Mouse (Mus musculus): ENCODE results near the gene Ccdc81.
A peak's percentile ranks its signal among the peaks of the same experiment; 100 is the strongest.

Ccdc81 gene

DNA sequence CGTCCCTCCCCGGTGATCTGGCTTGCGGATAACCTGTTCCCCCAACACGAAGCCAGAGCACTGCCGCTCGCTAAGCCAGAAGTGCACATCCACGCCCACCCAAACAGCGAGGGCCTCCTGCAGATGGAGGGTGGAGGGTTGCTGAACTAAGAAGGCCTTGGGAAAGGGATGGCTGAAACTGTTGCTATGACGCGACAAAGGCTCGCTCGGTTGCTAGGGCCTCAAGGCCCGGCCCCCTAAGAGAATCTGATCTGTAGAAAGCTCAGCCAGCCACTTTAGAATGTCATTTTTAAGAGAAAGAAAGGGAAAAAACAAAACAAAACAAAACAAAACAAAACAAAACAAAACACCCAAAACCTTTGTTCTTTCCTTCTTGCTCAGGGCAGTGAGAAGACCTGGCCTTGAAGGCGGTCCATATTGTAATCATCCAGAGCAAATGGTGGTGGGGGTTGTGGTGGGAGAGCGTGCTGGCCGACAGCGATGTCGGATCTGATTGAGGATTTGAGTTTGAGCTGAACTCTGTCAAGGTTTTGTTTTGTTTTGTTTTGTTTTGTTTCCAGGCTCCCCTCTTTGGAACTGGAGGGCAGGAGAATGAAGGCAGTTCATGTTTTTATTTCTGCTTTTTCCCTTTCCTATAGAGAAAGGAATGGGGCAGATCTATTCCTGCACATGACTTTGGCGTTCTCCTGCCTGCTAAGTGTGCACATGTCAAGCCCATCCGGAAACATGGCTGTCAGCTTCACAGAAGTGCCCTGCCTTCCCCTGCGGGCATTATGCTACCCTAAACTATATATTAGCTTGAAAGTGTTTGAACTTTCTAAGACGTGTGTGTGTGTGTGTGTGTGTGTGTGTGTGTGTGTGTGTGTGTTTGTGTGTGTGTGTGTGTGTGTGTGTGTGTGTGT, at the start of gene Ccdc81:
Gene Ccdc81 (minus strand): TSS at position 188 of the 902 bp plus-strand sequence.
- DNase-seq (ENCODE audit: low spot score in 2 of 2), result no peak

DNA sequence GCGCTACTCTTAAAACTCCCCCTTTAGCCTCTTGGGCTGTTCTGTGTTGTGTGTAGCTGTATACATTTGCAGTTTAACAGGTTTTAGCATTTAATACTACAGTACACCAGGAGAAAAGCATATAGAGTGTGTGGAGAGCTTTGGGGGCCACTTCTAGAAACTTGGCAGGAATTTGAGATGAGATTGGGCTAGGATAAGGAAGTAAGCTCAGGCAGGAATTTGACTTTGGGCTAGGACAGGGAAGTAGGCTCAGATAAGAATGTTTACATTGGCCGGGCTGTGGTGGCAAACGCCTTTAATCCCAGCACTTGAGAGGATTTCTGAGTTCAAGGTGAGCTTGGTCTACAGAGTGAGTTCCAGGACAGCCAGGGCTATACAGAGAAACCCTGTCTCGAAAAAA, 46.0 kb upstream of the Ccdc81 start:
- no peak for DNase-seq (ENCODE audit: low spot score in 2 of 2)

DNA sequence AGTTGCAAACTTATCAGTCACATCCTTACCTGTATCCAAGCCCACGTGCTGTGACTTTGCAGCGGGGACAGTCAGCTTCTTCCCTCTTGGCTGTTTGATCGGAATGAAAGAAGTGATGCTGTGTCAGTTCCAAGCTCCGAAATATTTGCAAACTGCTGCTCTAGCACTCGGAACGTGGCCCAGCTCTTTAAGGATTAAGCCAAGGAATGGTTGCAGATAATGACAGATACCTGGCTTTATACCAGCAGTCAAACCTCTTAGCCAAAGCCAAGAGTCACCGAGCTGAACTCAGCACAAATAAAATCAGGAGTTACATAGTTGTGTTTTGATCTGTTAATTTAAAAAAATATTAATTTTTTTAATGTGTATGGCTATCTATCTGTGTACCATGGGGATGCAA, 44.6 kb upstream of the Ccdc81 start:
- no peak for DNase-seq (ENCODE audit: low spot score in 2 of 2)

DNA sequence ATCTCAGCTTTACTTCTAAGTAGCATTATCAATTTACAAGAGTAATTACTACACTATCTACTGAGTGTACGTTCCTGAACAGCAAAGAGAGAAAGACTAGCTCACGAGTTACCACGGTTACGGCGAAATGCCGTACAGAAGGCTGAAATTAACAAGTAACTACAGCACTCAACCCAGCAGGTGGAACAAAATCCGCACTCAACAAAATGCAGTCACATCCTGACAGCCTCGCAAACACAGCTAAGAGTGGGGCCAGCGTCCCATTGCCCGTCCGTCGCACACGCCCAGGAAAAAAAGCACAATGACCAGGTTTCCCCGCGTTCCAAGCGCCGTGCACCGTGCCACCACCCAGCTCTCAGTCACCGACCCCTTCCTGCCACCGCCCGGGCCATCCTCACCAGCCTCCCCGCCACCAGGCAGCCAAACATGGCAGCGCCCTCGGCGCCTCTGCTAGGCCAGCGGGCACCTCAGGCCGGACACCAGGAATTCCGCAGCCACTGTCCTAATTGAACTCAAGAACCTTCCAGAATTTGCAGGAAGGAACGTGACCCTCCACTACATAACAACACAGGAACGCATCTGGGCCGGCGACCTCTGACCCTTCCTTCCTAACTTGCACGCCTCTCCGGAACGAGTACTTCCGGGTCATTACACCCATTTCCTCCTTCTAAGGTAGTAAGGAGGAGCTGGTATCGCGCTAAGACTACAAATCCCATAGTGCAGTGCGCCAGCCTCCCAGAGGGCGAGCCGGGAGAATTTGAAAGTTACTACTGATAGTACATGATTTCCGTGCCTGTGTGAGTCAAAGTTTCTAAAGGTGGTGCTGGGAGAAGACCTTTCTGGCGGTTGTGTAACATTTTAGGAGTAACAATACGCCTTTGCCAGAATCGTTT, 37.4 kb upstream of the Ccdc81 start, which contains the start of gene Hikeshi:
Gene Hikeshi (minus strand): TSS at position 634 of the 893 bp plus-strand sequence.
- DNase-seq (ENCODE audit: low spot score in 2 of 2), result peak; percentile 96 to 97

DNA sequence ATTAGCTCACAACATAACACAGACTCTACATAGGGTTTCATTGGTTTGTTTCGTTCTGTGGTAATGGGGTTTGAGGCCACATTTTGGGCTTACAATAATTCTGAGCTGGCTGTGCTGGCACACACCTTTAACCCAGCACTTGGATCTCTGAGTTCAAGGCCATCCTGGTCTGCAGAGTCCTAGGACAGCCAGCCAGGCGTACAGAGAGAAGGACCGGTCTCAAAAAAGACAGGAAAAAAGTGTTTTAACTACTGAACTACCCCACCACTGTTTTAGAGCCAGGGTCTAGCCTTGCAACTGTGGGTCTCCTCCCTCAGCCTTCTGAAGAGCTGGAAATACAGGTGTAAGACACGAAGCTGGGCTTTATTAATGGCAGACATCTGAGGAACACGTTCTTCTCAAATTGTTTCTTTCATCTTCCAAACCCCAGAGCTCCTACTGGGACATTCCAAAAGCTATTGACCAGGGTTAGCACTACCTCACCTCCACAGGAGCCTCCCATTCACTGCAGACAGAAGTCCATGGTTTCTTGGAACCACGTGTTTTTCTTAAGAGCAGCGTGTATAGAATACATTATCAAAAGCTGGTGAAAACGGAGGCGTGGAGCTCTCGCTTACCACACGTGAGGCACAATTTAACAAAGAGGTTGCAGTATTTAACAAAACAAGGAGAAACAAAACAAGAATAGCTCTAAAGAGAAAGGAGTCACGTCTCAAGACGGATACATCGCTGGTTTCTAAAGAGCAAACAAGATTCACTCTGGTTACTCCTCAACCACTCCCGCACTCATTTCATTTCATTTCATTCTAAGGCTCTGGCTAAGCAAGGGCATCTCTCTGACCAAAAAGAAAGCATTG, 36.3 kb upstream of the Ccdc81 start:
- DNase-seq (ENCODE audit: low spot score in 2 of 2), result no peak

DNA sequence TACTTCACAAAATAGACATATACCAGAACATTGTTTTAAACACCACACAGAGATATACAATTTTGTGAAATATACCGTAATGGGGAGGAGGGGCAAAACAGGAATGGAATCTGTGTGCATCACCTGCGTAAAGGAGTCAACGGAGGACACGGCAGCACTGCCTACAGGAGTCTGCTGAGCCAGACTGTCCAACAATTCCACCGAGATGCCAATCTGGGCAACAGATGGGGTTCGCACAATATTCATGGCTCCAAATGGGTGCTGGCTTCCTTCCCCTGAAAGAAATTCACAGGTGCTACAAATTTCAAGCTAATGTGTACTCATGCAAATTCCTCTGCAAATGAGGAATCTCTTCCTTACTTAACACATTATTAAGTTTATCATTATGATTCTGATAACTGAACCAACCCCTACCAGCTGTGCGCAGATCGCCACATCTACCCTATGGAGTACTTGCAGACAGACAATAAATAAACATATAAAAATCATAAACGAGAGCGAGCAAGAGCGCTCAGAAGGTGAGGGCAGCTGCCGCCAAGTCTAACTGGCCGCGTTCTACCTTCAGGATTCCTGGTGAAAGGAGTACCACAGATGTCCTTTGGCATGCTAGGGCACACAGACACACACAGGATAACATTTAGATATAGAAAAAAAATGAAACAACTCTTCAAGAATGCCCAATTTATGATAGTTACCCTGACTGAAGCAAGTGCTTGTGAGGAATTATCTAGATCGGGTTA, 20.2 kb upstream of the Ccdc81 start:
- DNase-seq (ENCODE audit: low spot score in 2 of 2), result no peak

DNA sequence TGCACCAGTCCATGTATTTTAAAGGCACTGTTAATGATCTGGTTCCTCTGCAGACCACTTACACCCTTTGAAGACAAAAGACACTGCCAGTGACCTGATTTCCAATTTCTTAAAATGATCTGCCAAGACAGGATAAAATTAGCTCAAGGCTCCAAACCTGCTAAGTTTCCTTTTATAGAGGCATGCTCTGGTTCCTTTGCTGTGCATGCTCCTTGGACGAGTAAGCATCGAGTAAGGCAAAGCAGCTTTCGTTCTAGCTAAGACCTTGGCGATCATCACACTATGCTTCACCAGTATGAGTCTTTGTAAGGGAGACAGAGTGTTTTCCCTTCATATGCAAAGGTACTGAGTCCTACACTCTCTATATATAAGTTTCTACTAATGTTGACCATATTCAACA, 14.3 kb upstream of the Ccdc81 start:
- no peak for DNase-seq (ENCODE audit: low spot score in 2 of 2)

DNA sequence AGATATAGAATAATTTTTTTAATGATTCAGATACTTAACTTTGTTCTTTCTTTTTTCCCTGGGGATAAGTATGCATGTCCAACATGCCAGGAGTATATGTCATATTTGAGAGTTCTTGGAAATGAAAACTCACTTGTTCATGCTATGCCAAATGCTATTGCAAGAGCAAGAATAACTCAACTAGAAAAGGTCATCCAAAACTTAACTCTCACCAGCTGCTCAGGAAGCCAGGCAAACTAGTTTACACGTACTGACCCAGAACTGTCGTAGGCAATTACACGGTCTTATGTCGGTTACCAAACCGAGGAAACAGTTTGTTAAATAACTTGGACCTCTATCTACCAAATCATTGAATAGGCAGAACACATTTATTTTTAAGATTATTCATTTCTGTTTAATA, 13.3 kb upstream of the Ccdc81 start:
- no peak for DNase-seq (ENCODE audit: low spot score in 2 of 2)

DNA sequence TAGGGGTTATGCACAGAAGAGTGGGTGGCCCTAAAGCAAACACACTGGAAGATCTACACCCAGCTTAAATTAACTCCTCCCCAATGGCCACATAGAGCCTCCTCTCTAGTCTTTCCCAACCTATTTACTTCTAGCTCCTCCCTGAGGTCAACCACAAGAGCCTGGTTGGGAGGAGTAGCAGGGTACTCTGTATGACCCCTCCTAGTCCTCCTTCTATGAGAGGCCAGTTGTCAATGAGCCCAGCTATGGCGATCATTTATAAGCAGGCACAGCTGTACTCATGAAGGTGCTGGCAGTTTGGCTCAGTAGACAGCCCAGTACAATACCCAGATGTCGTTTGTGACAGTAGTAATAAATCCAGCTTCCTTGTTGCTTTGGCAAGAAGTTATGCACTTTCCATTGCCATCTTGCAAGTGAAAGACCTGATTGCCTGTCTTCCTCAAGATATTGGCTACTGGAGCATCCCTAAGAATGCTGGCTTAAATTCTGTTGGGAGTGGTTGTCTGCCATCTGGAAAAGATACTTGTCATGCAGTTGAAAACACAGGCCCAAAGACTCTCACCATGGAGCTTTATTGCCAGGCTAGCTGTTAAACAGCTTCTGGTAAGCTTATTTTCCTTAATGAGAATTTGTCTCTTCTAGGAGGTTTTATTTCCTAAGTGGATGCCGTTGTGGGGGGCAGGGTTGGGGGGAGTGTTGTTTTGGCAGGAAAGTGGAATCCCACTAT, 10.2 kb upstream of the Ccdc81 start:
- no peak for DNase-seq (ENCODE audit: low spot score in 2 of 2)

DNA sequence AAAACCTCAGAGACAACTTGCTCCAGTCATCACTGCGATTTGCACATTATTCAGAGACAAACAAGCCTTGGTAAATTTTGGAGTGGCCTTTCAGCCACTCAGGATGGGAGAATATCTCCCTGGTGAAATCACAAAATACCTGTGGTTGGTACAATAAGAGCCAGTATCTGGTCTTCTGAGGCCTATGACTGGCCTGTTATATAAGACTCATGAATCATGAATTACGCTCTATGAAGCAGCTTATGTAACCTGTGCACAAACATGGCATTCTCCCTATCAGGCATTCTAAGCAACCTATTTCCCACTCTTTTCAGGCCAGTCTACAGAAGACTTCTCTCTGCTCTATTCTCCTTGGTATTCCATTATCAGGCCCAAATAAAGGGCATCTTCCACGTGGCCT, 8.9 kb upstream of the Ccdc81 start:
- DNase-seq (ENCODE audit: low spot score in 2 of 2), result no peak

DNA sequence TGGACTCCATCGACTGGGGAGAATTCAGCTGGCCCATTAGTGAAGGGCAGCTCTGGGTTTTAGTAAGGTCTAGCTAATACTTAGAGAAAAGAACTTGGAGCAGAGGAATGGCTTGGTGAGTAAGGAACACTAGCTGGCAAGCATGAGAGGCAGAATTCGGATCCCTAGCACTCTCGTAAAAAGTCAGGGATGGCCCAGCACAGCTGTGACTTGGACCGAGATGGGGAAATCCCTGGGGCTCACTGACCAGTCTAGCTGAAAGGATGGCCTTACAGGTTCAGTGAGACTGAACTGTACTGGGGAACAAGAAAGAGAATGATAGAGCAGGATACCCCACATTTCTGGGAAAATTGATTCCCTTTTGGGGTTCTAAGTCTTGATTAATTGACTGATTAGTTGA, 6.3 kb upstream of the Ccdc81 start:
- no peak for DNase-seq (ENCODE audit: low spot score in 2 of 2)

DNA sequence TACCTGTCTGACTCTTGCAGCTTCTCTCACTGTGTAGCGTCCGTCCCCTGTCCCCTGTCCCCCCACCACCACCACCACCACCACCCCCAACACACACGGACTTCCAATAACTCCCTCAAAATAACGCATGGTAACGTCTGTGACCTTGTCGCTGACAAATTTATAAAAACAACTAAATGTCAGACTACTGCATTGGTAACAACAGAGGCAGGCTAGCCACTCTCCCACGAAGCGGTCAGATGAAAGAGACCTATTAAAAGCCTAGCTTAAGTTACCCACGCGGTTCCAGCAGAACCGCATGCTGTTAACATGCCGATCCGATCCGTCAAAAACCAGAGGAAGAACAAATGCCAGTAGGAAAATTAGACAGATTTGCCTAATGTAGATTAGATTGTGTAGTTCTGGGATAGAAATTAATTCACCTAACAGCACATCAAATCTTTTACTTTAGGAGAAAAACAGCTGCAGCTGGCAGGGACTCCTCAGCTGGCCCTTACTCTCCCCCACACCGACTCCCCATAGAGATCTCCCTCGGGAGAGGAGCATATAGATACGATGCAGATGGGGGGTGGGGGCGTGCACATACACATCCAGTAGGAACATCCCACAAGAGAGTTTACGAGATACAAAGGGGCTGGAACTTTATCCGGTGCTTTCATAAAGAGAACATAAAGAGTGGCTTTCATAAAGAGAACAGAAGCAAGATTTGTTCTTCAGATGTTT, 5.6 kb upstream of the Ccdc81 start:
- no peak for DNase-seq (ENCODE audit: low spot score in 2 of 2)

DNA sequence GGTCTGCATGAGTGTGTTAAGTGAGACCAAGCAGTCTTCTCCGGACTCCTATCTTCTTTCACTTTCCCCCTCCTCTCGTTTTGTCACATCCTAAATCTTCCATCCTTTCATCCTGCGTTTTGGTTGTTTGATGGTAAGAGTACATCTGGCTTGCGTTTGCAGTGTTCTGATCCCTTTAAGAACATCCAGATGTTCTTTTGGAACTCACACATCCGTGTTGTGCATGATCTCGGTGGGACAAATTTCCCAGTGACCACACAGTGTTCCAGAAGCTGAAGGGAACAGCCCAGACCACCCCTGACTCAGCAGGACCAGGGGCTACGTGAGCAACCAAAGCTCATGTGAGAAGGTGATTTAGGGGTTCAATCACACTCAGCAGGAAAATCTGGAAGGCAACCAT, 5.0 kb upstream of the Ccdc81 start:
- DNase-seq (ENCODE audit: low spot score in 2 of 2), result no peak

DNA sequence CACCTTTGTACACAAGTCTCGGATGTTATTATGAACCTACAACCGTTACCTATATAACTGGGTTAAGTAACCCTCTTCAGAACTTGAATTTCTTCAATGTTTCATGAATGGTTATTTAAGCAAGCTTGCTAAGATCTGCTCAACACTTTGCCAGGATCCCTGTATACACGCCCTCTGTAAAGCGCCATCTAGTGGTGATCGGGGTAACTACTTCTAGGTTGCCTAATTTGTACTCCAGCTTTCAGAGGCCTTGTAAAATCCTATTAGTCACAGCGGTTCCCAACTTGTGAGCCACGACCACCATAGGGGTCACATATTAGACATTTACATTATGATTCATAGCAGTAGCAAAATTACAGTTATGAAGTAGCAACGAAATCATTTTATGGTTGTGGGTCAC, 4.5 kb upstream of the Ccdc81 start:
- DNase-seq (ENCODE audit: low spot score in 2 of 2), result peak; percentile 26 to 46

DNA sequence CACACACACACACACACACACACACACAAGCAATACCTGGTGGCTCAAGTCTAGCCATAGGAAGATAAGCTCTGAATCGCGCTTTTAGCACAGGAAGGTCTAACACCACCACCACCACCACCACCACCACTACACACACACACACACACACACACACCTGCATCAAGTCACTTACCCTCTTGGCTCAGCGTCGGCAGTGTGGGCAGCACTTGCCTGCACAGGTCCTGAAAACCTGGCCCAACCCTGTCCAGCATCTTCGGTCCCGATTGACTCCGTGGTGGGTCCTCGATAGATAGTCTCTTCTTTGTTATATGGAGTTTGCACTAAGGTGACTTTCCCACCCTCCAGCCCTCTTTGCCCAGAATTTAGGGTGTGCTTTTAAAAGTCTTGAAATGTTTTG, 422 bp downstream of the Ccdc81 start:
- DNase-seq (ENCODE audit: low spot score in 2 of 2), result no peak

DNA sequence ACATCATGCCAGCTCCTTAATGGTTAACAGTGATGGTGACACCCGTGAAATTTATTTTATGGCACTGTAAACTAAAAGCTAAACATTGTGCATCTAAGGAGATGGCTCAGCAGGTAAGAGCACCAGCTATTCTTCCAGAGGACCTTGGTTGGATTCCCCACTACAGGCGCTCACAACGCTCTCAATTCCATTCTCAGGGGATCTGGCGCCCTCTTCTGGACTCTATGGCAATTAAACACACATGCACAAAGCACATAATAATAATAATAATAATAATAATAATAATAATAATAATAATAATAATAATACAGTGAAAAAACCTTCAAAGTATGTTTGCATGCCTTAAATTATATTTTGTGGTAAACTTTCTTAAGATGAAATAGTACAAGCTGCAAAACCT, 11.6 kb downstream of the Ccdc81 start:
- DNase-seq (ENCODE audit: low spot score in 2 of 2), result no peak

DNA sequence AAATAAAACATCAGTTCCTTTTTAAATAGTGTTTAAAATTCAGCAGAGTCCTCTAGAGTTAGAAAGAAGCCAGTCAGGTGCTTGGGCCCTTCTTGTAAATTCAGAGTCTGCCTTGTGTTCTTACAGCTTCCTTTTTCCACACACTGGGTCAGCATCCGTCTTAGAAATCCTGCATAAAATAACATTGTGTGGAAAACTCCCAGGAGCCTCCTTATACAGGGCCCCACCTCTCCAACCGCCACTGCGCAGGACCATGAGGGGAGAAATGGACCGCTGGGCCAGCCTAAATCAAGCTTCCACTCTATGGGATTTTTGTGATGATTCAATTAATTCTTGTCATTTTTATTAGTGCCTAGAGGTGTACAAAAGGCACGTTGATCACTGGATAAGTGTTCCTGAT, 12.0 kb downstream of the Ccdc81 start:
- no peak for DNase-seq (ENCODE audit: low spot score in 2 of 2)

DNA sequence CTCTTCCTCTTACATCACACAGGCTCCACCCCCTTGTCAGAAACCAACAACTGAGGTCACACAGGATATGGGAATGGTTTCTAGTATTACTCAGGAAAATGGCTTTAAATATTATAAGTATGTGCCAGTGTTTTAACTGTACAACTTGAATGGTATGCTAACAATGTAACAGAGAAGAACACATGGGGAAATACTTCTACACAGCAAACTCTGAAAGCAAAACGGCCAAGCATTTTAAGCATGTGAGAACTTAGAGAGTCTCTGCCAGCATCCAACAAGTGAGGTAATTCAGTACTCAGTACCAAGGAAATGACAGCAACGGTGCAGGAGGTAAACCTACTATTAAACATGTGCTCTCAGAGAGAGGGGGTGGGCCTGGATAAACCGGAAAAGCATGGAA, 18.9 kb downstream of the Ccdc81 start:
- DNase-seq (ENCODE audit: low spot score in 2 of 2), result no peak

DNA sequence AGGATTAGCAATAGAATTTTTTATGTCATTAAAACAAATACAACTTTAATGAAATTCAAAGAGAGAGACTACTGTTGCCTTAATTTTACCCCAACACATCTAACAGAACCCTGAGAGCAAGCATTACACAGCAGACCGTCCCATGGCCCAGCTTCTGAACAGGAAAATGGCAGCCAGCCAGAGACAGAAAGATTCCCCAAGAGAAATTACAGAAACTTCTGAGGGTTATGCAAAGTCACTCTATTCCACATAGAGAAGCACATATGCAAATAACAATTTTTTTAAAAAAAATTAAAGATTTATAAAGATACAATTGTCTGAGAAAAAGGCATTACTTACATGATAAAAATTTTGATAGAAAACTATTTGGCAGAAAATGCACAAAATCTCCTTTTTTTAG, 23.7 kb downstream of the Ccdc81 start:
- DNase-seq (ENCODE audit: low spot score in 2 of 2), result no peak

DNA sequence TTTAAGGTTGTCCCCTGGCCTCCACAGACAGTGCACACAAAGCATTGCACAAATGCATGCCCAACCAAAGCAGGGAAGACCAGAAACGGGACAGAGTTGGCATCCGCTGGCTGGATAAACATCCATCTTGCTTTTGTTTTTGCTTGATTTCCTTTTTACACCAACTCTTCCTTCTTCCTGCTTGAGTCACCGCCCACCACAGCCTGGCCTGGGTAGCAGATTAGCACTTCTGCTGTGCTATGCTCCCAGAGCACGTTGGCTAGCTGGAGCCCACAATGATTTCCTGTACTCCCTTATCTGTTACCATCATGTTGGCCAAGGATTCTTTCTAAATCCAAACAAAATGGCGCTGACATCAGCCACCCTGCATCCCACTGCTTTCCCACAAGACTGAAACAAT, 36.2 kb downstream of the Ccdc81 start:
- no peak for DNase-seq (ENCODE audit: low spot score in 2 of 2)

Measured in spleen, postnatal 36 days (tissue).